Mouse (Mus musculus) G1E (cell line): ENCODE measurements at regions not wholly inside any gene's neighbourhood (a gene's known extent, or its start where the extent isn't known, plus 50 kb on each side); places are given as distances from the start of the nearest gene placed in this dataset.

Experiments used
- ATAC-seq: 2 replicates; pipeline ENCODE4 v1.8.0; 2016; ENCODE audit warnings: mild to moderate bottlenecking; ENCODE audit not compliant: insufficient number of reproducible peaks, poor library complexity, low FRiP score, severe bottlenecking; ENCODE audit errors: extremely low read depth
- DNase-seq: peaks from one replicate; pipeline ENCODE4 v3.0.0; 2012; ENCODE audit warnings: low spot score
- H3K27me3 ChIP-seq: 2 replicates; pipeline ENCODE4 v1.6.1; 2012; ENCODE audit warnings: mild to moderate bottlenecking, low read length, inconsistent platforms; ENCODE audit not compliant: insufficient read depth
- H3K36me3 ChIP-seq: replicated peaks from 2 replicates; pipeline ENCODE3; 2012; ENCODE audit warnings: mild to moderate bottlenecking, inconsistent platforms
- H3K4me1 ChIP-seq: 2 replicates; pipeline ENCODE4 v1.6.1; 2012; ENCODE audit warnings: low read depth, low read length, inconsistent platforms, mixed read lengths; ENCODE audit not compliant: insufficient read depth
- H3K4me3 ChIP-seq: 2 replicates; pipeline ENCODE4 v1.5.1; 2012; ENCODE audit warnings: low read depth, mild to moderate bottlenecking, inconsistent platforms, low read length, moderate library complexity, mixed read lengths
- H3K9me3 ChIP-seq: replicated peaks from 2 replicates; pipeline ENCODE4 v1.6.1; 2012; ENCODE audit warnings: inconsistent platforms
- CTCF ChIP-seq: IDR thresholded peaks from 2 replicates; pipeline ENCODE4 v1.5.1; 2012; ENCODE audit warnings: low read depth, low read length, inconsistent platforms, mixed read lengths
- GATA1 ChIP-seq: IDR thresholded peaks from 2 replicates; pipeline ENCODE4 v1.6.1; 2012; ENCODE audit warnings: borderline replicate concordance, low read length, inconsistent platforms, mixed read lengths
- GATA2 ChIP-seq: IDR thresholded peaks from 2 replicates; pipeline ENCODE4 v1.6.1; 2012; ENCODE audit warnings: low read depth, low read length, inconsistent platforms, borderline replicate concordance
- POLR2AphosphoS5 ChIP-seq: IDR thresholded peaks from 2 replicates; pipeline ENCODE4 v1.6.1; 2012; ENCODE audit warnings: low read depth, low read length, inconsistent platforms; ENCODE audit not compliant: insufficient replicate concordance
- TAL1 ChIP-seq: conservative IDR thresholded peaks from 2 replicates; pipeline ENCODE4 v1.6.1; 2012; ENCODE audit warnings: low read depth, low read length, inconsistent platforms, mixed read lengths

- H3K36me3 ChIP-seq: no peaks in the 10 kb centered on the region
- ATAC-seq (no peak), DNase-seq (no peak)
- no peaks in the 10 kb centered on the region for H3K9me3 ChIP-seq
- no peaks in the 10 kb centered on the region for H3K4me1 ChIP-seq
- H3K4me3 ChIP-seq: no peak overlapping the region
- no peak for TF ChIP-seq GATA2
- no peak for TF ChIP-seq POLR2AphosphoS5
- TF ChIP-seq GATA1: no peak
- TF ChIP-seq CTCF: no peak
- TF ChIP-seq TAL1: no peak
- no peaks in the 10 kb centered on the region for H3K27me3 ChIP-seq
Observed at GRCm38 (mm10) chr10:45916928-45917327, 339.3 kb downstream of the Hace1 start.

GRCm38 (mm10) chr10:45925746-45926145 lies 348.1 kb downstream of the Hace1 start:
- DNase-seq: no peak
- no peak for ATAC-seq
- Histone ChIP-seq H3K9me3 (no peaks in the 10 kb centered on the region), H3K4me1 (no peaks in the 10 kb centered on the region), H3K36me3 (no peaks in the 10 kb centered on the region), H3K4me3 (no peak overlapping the region), H3K27me3 (no peaks in the 10 kb centered on the region)
- TF ChIP-seq GATA1 (no peak), POLR2AphosphoS5 (no peak), CTCF (no peak), GATA2 (no peak), TAL1 (no peak)

- ATAC-seq: no peak
Observed at GRCm38 (mm10) chr10:45933631-45934310, 356.1 kb downstream of the Hace1 start.

GRCm38 (mm10) chr10:45957686-45958085 lies 380.1 kb downstream of the Hace1 start:
- Histone ChIP-seq H3K4me1 (no peaks in the 10 kb centered on the region), H3K9me3 (no peaks in the 10 kb centered on the region), H3K27me3 (no peaks in the 10 kb centered on the region), H3K36me3 (no peaks in the 10 kb centered on the region), H3K4me3 (no peak overlapping the region)
- DNase-seq (no peak), ATAC-seq (no peak)
- TF ChIP-seq GATA1 (no peak), POLR2AphosphoS5 (no peak), TAL1 (no peak), GATA2 (no peak), CTCF (no peak)

More at GRCm38 (mm10) chr10:45933631-45934310, 356.1 kb downstream of the Hace1 start:
- Histone ChIP-seq H3K4me3 (no peak overlapping the region), H3K9me3 (no peaks in the 10 kb centered on the region), H3K36me3 (no peaks in the 10 kb centered on the region), H3K4me1 (no peaks in the 10 kb centered on the region), H3K27me3 (no peaks in the 10 kb centered on the region)
- DNase-seq: no peak
- no peak for TF ChIP-seq TAL1
- no peak for TF ChIP-seq GATA1
- TF ChIP-seq GATA2: no peak
- no peak for TF ChIP-seq POLR2AphosphoS5
- no peak for TF ChIP-seq CTCF

- DNase-seq (no peak), ATAC-seq (no peak)
- TF ChIP-seq CTCF (no peak), TAL1 (no peak), POLR2AphosphoS5 (no peak), GATA2 (no peak), GATA1 (no peak)
- H3K27me3 ChIP-seq: no peaks in the 10 kb centered on the region
- H3K9me3 ChIP-seq: no peaks in the 10 kb centered on the region
- H3K36me3 ChIP-seq: no peaks in the 10 kb centered on the region
- no peak overlapping the region for H3K4me3 ChIP-seq
- no peaks in the 10 kb centered on the region for H3K4me1 ChIP-seq
Observed at GRCm38 (mm10) chr10:45972240-45972639, 394.6 kb downstream of the Hace1 start.

- no peak for TF ChIP-seq GATA1
- TF ChIP-seq GATA2: no peak
- no peak for TF ChIP-seq TAL1
- no peak for TF ChIP-seq CTCF
- no peak for TF ChIP-seq POLR2AphosphoS5
- Histone ChIP-seq H3K36me3 (no peaks in the 10 kb centered on the region), H3K4me3 (no peak overlapping the region), H3K4me1 (no peaks in the 10 kb centered on the region), H3K27me3 (no peaks in the 10 kb centered on the region), H3K9me3 (no peaks in the 10 kb centered on the region)
- ATAC-seq (no peak), DNase-seq (no peak)
Observed at GRCm38 (mm10) chr10:45982731-45983274, 405.2 kb downstream of the Hace1 start.
